Mouse (Mus musculus) MEL (cell line): Measurements from ENCODE around the gene Erbb2. TPM values are rescaled to one million over a fixed set of nuclear protein-coding genes. Genes with fewer than 3 reads are reported as not detected.

ENCODE experiments used
- DNase-seq: peaks from one replicate; pipeline ENCODE4 v3.0.0; 2011; ENCODE audit warnings: low read depth, low spot score
- H3K27ac ChIP-seq: 2 replicates; pipeline ENCODE4 v1.5.1; 2012; ENCODE audit warnings: low read depth, mild to moderate bottlenecking, control low read depth, low read length, moderate library complexity; ENCODE audit not compliant: control insufficient read depth
- H3K27me3 ChIP-seq, 2 experiments: fragments of 150-350 bp in 1 of 2; sonication (generic) in 1 of 2; 2 replicates each; pipeline ENCODE4 v1.6.1; 2012; ENCODE audit warnings: low read length in 2 of 2, mild to moderate bottlenecking in 2 of 2, improper control_type of control experiment in 1 of 2, moderate library complexity in 1 of 2; ENCODE audit not compliant: insufficient read depth in 2 of 2, control insufficient read depth in 1 of 2
- H3K36me3 ChIP-seq, 2 experiments: 2 replicates each; pipeline ENCODE4 v1.6.1; 2012 to 2014; ENCODE audit warnings: low read length in 2 of 2, improper control_type of control experiment in 1 of 2, inconsistent platforms in 1 of 2, mild to moderate bottlenecking in 1 of 2; ENCODE audit not compliant: insufficient read depth in 2 of 2, control insufficient read depth in 1 of 2
- H3K4me1 ChIP-seq, 2 experiments: fragments of 150-350 bp in 1 of 2; sonication (generic) in 1 of 2; 2 replicates each; pipeline ENCODE4 v1.6.1; 2012; ENCODE audit warnings: low read length in 2 of 2, improper control_type of control experiment in 1 of 2, mild to moderate bottlenecking in 1 of 2; ENCODE audit not compliant: insufficient read depth in 2 of 2, control insufficient read depth in 1 of 2
- H3K4me3 ChIP-seq, 2 experiments: fragments of 150-350 bp in 1 of 2; sonication (generic) in 1 of 2; 2 replicates each; pipeline ENCODE4 v1.5.1; 2012; ENCODE audit warnings: low read depth in 2 of 2, low read length in 2 of 2, mild to moderate bottlenecking in 2 of 2, moderate library complexity in 2 of 2, control low read depth in 1 of 2, improper control_type of control experiment in 1 of 2; ENCODE audit not compliant: control insufficient read depth in 1 of 2, insufficient read depth in 1 of 2
- H3K79me2 ChIP-seq: 2 replicates; pipeline ENCODE4 v1.6.1; 2012; ENCODE audit warnings: mild to moderate bottlenecking, low read length, moderate library complexity; ENCODE audit not compliant: control insufficient read depth, poor library complexity, insufficient read depth
- H3K9ac ChIP-seq: 2 replicates; pipeline ENCODE4 v1.6.1; 2012; ENCODE audit warnings: low read depth, mild to moderate bottlenecking, control low read depth, low read length, moderate library complexity; ENCODE audit not compliant: control insufficient read depth, poor library complexity, severe bottlenecking
- H3K9me3 ChIP-seq: fragments of 150-350 bp; sonication (generic); replicated peaks from 2 replicates; pipeline ENCODE4 v1.6.1; 2012; ENCODE audit warnings: mild to moderate bottlenecking, low read length, improper control_type of control experiment, moderate library complexity; ENCODE audit not compliant: insufficient read depth
- CHD2 ChIP-seq: IDR thresholded peaks from 2 replicates; pipeline ENCODE4 v1.6.1; 2011; ENCODE audit warnings: low read length, improper control_type of control experiment
- E2F4 ChIP-seq: IDR thresholded peaks from 2 replicates; pipeline ENCODE4 v1.6.1; 2011; ENCODE audit warnings: low read depth, low read length, improper control_type of control experiment, borderline replicate concordance
- EP300 ChIP-seq, 2 experiments: IDR thresholded peaks; 2 replicates each; pipeline ENCODE4 v1.6.1; 2011; ENCODE audit warnings: improper control_type of control experiment in 2 of 2, low read length in 2 of 2, low read depth in 1 of 2, mild to moderate bottlenecking in 1 of 2
- ETS1 ChIP-seq: IDR thresholded peaks from 2 replicates; pipeline ENCODE4 v1.6.1; 2012; ENCODE audit warnings: low read depth, mild to moderate bottlenecking, inconsistent platforms, low read length, improper control_type of control experiment, moderate library complexity
- HCFC1 ChIP-seq: IDR thresholded peaks from 2 replicates; pipeline ENCODE4 v1.6.1; 2012; ENCODE audit warnings: low read depth, mild to moderate bottlenecking, inconsistent platforms, low read length, improper control_type of control experiment, moderate library complexity
- JUND ChIP-seq: IDR thresholded peaks from 2 replicates; pipeline ENCODE4 v1.6.1; 2011; ENCODE audit warnings: low read depth, mild to moderate bottlenecking, improper control_type of control experiment, low read length
- MEF2A ChIP-seq: IDR thresholded peaks from 2 replicates; pipeline ENCODE4 v1.6.1; 2014; ENCODE audit warnings: low read depth, mild to moderate bottlenecking, inconsistent platforms, low read length, improper control_type of control experiment; ENCODE audit not compliant: poor library complexity, insufficient replicate concordance, severe bottlenecking; ENCODE audit errors: extremely low read depth
- MYC ChIP-seq: IDR thresholded peaks from 2 replicates; pipeline ENCODE4 v1.6.1; 2011; ENCODE audit warnings: low read depth, mild to moderate bottlenecking, low read length, improper control_type of control experiment, moderate library complexity
- POLR2A ChIP-seq, 2 experiments: IDR thresholded peaks; 2 replicates each; pipeline ENCODE4 v1.6.1; 2011 to 2012; ENCODE audit warnings: low read length in 2 of 2, mild to moderate bottlenecking in 2 of 2, control low read depth in 1 of 2, improper control_type of control experiment in 1 of 2, low read depth in 1 of 2, moderate library complexity in 1 of 2; ENCODE audit not compliant: control insufficient read depth in 1 of 2, insufficient read depth in 1 of 2, poor library complexity in 1 of 2
- POLR2AphosphoS2 ChIP-seq: IDR thresholded peaks from 2 replicates; pipeline ENCODE4 v1.6.1; 2011; ENCODE audit warnings: low read length, improper control_type of control experiment
- POLR2AphosphoS5 ChIP-seq: IDR thresholded peaks from 2 replicates; pipeline ENCODE4 v1.6.1; 2012; ENCODE audit warnings: low read depth, borderline replicate concordance, mild to moderate bottlenecking, inconsistent platforms, low read length, moderate library complexity, mixed read lengths
- RAD21 ChIP-seq: IDR thresholded peaks from 2 replicates; pipeline ENCODE4 v1.6.1; 2011; ENCODE audit warnings: mild to moderate bottlenecking, low read depth, low read length, improper control_type of control experiment
- RCOR1 ChIP-seq: IDR thresholded peaks from 2 replicates; pipeline ENCODE4 v1.6.1; 2012; ENCODE audit warnings: low read depth, mild to moderate bottlenecking, inconsistent platforms, low read length, improper control_type of control experiment
- TAL1 ChIP-seq: IDR thresholded peaks from 2 replicates; pipeline ENCODE4 v1.6.1; 2012; ENCODE audit warnings: mild to moderate bottlenecking, inconsistent platforms, low read length, moderate library complexity, mixed read lengths
- TBP ChIP-seq: IDR thresholded peaks from 2 replicates; pipeline ENCODE4 v1.8.0; 2011; ENCODE audit warnings: low read depth, low read length, improper control_type of control experiment
- UBTF ChIP-seq: IDR thresholded peaks from 2 replicates; pipeline ENCODE4 v1.6.1; 2012; ENCODE audit warnings: low read depth, mild to moderate bottlenecking, inconsistent platforms, low read length, improper control_type of control experiment, moderate library complexity, borderline replicate concordance; ENCODE audit not compliant: insufficient read depth
- USF1 ChIP-seq: IDR thresholded peaks from 2 replicates; pipeline ENCODE4 v1.6.1; 2014; ENCODE audit warnings: low read depth, mild to moderate bottlenecking, inconsistent platforms, low read length, improper control_type of control experiment, moderate library complexity
- ZKSCAN1 ChIP-seq: IDR thresholded peaks from 2 replicates; pipeline ENCODE4 v1.6.1; 2012; ENCODE audit warnings: low read depth, mild to moderate bottlenecking, inconsistent platforms, low read length, improper control_type of control experiment, moderate library complexity
- ZNF384 ChIP-seq: IDR thresholded peaks from 2 replicates; pipeline ENCODE4 v1.6.1; 2012; ENCODE audit warnings: low read depth, mild to moderate bottlenecking, inconsistent platforms, low read length, improper control_type of control experiment
- polyA plus RNA-seq, 2 experiments: library from polyadenylated mRNA; stranded (reverse) in 1 of 2; unstranded in 1 of 2; fragments of >175 nt in 1 of 2; fragments of >200 nt in 1 of 2; gene quantifications; 2 replicates each; pipeline versions ENCODE4 v1.2.1 to v1.2.4; 2012; ENCODE audit warnings: low replicate concordance in 2 of 2, low read depth in 1 of 2; ENCODE audit not compliant: insufficient read length in 2 of 2, insufficient read depth in 1 of 2, missing spikeins in 1 of 2
- total RNA-seq: library from RNA; depleted of rRNA; stranded (reverse); fragments of 300-350 nt; gene quantifications from 2 replicates; pipeline ENCODE4 v1.2.3, GENCODE M21; 2012

Erbb2 gene
- total and polyA plus RNA-seq, 3 experiments, result not detected

DNA sequence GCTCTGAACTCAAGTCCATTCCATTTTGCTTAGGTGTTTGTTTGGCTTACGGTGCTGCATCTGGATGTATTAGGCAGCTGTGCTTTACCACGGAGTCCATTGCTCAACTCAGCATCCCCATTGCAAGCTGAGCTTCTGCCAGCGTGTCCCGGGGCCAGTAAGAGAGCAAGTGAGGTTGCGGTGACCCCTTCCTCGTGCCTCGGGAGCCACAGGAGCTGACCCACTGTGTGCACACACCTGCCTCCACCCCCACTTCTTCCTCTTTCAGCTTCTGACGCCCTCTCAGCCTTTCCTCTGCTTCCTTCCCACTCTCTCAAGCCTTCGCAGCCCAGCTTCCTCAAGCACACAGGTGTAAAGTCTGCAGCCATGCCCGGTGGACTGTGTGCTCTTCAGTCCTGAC lies 46.0 kb upstream of the Erbb2 start:
- H3K27ac ChIP-seq, result no peak overlapping the region
- no peaks in the 10 kb centered on the region for H3K9me3 ChIP-seq
- H3K4me1 ChIP-seq, result no peaks in the 10 kb centered on the region
- H3K36me3 ChIP-seq, result no peaks in the 10 kb centered on the region
- DNase-seq, result no peak
- no peak overlapping the region for H3K4me3 ChIP-seq
- H3K9ac ChIP-seq, result no peak overlapping the region
- H3K27me3 ChIP-seq, result no peaks in the 10 kb centered on the region
- H3K79me2 ChIP-seq, result peaks cover 7% of the 10 kb centered on the region
- TF ChIP-seq ZKSCAN1 (0 out of 2 replicates have a peak, but pooled peaks have one; percentile 30), TBP (no peak)

DNA sequence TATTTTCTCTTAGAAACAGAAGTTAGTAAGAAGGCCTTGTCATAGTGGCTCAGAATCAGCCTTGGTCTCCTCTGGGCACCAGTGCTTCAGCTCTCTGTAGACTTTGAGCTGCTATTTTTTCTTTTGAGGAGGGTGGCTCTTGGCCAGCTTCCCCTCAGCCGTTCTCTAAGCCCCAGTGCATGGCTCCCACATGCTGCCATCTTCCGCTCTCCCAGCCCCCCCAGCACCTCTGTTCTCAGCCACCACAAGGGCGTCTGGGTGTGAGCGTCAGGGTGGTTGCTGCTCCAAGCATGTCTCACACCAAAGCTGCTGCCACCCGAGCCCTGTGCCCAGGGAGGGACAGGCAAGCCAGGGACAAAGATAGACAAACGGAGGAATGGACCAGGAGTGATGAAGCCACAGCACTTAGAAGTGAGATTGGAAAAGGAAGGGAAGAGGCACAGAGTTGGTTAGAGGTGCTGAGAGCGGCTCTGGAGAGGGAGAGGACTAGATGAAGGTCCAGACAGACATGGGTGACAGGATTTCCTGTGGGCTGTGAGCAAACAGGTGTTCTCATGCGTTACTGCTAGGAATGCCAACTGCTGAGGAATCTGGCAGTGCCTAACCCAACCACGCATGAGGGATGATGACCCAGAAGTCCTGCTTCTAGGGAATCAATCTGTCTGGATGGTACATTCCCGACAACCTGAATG lies 45.0 kb upstream of the Erbb2 start:
- H3K79me2 ChIP-seq, result peaks cover 3% of the 10 kb centered on the region
- no peak overlapping the region for H3K4me3 ChIP-seq
- H3K27ac ChIP-seq, result no peak overlapping the region
- H3K27me3 ChIP-seq, result no peaks in the 10 kb centered on the region
- DNase-seq, result no peak
- no peak overlapping the region for H3K9ac ChIP-seq
- H3K9me3 ChIP-seq, result no peaks in the 10 kb centered on the region
- TF ChIP-seq MEF2A, result no peak
- no peak for TF ChIP-seq ZNF384
- no peak for TF ChIP-seq RAD21
- TF ChIP-seq MYC, result no peak
- TF ChIP-seq E2F4, result no peak
- TF ChIP-seq EP300 (IDR thresholded peaks at IDR 0.05; ENCODE audit: low read depth in 1 of 2, low read length in 2 of 2), result no peak
- no peak for TF ChIP-seq USF1
- no peak for TF ChIP-seq RCOR1
- TF ChIP-seq POLR2AphosphoS5, result no peak
- no peak for TF ChIP-seq HCFC1
- no peak for TF ChIP-seq TAL1
- no peak for TF ChIP-seq POLR2A (IDR thresholded peaks at IDR 0.05; ENCODE audit: control insufficient read depth in 1 of 2, insufficient read depth in 1 of 2, low read depth in 1 of 2, low read length in 2 of 2, poor library complexity in 1 of 2)
- no peak for TF ChIP-seq POLR2AphosphoS2
- TF ChIP-seq CHD2, result no peak
- no peak for TF ChIP-seq JUND
- no peak for TF ChIP-seq UBTF
- no peak for TF ChIP-seq ETS1
- H3K36me3 ChIP-seq, result no peaks in the 10 kb centered on the region
- no peaks in the 10 kb centered on the region for H3K4me1 ChIP-seq
